Mouse (Mus musculus) activated CD4-positive, CD25-positive, alpha-beta regulatory T cell, adult 4 months (primary cell): ENCODE data around the gene Ahr. TPM values are rescaled to one million over a fixed set of nuclear protein-coding genes. Genes with fewer than 3 reads are reported as not detected.

Experiments used
- ATAC-seq: one replicate; pipeline ENCODE4 v1.8.0; 2017
- polyA plus RNA-seq, 2 experiments: library from polyadenylated mRNA; unstranded; fragments of 100-300 nt; shearing (Covaris generic); gene quantifications; one replicate each; pipeline ENCODE4 v1.2.1; 2017

The Ahr gene
- polyA plus RNA-seq, 2 experiments from 2014 or later = 6.1 to 9.2 TPM

DNA sequence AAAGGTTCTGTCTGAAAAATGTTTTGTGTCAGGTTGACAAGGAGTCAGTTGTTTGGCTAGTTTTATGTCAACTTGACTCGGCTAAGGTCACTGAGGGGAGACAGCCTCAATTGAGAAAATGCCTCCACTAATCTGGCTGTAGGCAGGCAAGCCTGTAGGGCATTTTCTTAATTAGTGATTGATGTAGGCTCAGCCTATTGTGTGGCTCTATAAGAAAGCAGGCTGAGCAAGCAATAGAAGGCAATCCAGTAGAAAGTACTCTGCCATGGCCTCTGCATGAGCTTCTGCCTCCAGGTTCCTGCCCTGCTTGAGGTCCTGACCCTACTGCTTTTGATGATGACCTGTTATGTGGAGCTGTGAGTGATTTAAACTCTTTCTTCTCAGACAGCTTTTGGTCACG, 33.4 kb downstream of the Ahr start:
- no peak for ATAC-seq

DNA sequence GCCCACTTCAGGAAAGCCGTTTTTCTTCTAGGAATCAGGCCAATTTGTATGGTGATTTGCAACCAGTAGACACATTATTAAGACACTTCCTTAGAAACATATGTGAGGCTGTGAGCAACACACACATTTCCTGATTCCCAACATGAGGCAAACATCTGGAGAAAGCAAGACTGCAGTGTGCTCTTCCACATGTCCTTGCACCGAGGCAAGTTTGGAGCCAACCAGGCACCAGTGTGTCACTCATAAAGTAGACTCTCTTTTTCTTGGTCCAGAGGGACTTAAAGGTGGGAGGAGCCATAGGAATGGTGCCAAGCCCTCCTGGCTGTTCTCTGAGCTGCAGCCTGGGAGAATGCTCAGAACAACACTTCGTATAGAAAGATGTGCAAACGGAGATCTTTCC, 39.6 kb downstream of the Ahr start:
- no peak for ATAC-seq

DNA sequence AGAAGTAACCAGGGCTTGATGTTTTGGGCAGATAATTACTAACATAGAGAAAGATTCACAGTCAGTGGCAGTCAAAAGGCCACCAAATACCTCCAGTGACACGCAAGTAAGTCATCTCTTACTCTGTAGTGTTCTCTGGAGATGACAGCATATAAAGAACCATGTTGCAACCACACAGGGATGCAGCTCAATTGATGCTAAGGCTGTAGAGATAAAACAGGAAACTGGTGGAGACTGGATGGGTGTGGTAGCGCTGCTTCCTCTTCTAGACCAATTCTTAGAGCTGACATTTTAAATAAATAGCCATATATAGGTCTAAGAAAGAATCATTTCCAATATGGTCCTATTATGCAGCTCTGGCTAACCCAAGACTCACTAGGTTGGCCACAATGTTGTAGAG, 54.1 kb downstream of the Ahr start:
- ATAC-seq = no peak

DNA sequence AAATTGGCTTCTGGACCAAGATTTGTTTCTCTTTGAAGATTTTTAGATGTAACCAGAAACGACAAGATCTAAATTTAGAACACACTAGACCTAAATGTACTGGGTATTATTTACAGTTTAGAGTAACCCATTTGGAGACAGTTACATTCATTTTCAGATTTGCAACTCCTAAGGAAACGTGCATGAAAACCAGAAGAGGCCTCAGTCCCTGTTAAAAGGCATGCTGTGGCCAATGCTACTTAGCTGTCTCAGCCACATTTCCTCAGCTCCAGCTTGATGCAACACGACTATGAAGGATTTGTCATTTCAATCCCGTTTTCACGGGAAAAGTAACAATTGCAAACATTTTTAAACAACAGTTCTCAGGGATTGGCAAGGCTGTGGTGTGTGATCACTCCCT, 55.9 kb downstream of the Ahr start:
- no peak for ATAC-seq

DNA sequence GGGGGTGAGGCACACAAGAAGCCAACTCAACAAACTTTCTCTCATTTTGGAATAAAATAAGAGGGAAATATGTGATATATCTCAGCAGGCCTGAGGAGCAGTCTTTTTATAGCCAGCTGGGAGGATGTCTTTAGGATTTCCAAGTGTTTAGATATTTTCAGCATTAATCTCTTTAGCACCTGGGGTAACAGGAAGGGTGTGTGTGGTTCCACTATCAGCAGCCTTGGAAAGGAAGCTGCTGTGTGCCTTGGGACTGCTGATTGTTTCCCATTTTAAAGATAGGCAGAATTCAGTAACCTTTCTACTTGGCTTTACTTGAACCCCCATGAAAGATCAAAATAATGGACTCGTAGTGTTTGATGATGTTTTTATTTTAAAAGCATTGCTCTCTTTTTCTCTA, 71.4 kb downstream of the Ahr start:
- no peak for ATAC-seq

DNA sequence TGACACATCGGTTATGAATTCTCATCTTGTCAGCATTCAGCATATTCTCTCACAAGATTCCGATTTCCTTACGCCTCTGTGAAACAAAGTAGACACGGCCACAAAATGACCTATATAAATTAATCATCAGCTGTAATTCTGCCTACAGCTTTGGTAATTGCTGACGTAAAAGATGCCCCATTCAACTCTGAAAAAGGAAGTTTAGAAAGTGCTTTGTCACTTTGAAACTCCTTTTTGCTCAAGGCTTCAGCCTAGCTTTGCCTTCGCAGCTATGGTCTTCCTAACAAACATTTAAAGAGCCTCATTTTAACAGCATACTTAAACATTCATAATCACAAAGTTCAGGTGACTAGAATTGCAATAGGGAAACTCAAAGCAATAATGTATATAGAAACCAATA, 72.2 kb downstream of the Ahr start:
- no peak for ATAC-seq

DNA sequence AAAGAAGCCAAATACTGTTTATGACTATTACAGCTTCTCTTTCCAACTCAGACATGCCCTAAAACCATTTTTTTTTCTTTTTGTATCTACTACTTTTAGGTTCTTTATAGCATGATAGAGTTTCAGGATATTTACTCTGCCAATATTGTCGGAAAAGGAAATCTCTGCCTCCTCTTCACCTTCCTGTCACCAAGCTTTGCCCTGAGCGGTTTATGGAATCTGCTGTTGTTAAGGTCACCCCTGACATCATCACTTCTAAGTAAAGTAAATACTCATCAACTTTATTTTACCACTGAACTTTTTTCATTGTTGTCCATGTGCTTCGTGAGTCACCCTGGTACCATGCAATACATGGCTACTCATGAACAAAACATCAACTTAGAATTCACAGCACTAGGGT, 75.2 kb downstream of the Ahr start:
- no peak for ATAC-seq
